Mouse (Mus musculus) T-cell, adult 2 months (primary cell): Measurements from ENCODE around the gene Prmt1.

Experiments used
- DNase-seq: peaks from one replicate; pipeline ENCODE4 v3.0.0; 2022; ENCODE audit warnings: low spot score

Gene Prmt1

GRCm38 (mm10) chr7:44951960-44952359, 34.4 kb downstream of the Prmt1 start:
- no peak for DNase-seq

- DNase-seq, result no peak
These were observed 36.4 kb downstream of the Prmt1 start for GRCm38 (mm10) chr7:44949922-44950321.

DNA sequence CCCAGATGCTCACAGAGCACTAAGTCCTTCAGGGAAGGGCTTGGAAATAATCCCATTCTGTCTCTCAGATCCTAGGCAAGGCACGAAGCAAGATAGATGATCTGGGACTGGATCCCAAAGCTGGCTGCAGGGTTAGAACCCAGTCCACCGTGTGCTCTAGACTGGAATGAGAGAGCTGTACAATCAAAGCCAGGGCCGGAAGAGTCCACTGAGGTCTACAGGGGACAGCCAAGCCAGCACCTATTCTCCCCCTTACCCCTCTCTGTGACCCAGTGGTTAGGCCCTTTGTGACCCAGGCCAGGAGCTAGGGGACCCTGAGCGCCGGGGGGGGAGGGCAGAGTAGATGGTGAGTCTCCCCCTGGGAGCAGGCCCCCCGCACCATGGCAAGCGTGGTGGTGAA, 43.5 kb downstream of the Prmt1 start, which contains the start of gene Tsks:
TSS of gene Tsks (plus strand) at position 301 of the 400 bp plus-strand sequence.
- no peak for DNase-seq

GRCm38 (mm10) chr7:44938680-44939079, 47.7 kb downstream of the Prmt1 start:
- DNase-seq, result no peak

DNA sequence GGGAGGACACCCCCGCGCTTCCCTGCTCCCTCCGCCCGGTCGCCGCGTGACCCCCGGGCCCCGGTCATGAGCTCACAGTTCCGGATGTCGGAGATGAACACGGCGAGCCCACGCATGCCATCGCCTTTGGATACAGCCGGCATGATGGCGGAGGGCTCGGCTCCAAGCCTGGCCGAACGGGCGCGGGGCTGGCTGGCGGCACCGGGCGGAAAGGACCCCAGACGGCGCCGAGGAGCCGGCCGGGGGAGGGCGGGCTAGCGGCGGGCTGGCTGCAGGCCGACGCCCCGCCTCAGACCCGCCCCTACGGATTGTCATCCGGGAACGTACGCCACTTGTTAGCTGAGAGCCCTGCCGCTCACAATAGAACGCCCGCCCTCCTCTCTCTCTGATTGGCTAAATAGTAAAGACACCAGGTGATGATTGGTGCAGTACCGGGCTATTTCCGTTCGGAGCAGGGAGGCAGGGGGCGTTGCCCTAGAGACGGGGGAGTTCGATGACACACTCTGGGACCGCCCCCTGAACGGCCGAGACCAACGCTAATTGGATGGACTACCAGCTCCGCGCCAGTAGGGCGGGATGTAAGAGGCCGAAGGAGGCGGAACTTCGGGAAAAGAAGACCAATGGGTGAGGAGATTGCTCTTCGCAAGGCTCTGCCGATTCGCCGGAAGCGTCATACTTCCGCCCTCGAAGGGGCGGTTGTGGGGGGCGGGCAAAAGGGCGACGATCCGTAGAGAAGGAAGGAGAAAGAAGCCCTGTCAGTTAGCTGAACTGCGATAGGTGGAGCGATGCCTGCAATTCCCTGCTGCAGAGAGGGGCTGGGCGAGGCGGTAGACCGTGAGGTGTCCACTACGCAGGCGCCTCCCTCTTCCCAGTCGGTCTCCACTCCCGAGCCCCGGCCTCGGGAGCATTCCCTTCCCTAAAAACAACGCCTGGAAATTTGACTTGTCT, 56.9 kb downstream of the Prmt1 start, which contains the start of gene Ap2a1:
TSS of gene Ap2a1 (minus strand) at position 293 of the 948 bp plus-strand sequence.
- peak; percentile 100 for DNase-seq

GRCm38 (mm10) chr7:44928570-44928969, 57.8 kb downstream of the Prmt1 start:
- no peak for DNase-seq
